Mouse (Mus musculus): ENCODE data around the gene Slc38a11. TPM values are rescaled to one million over a fixed set of nuclear protein-coding genes. Genes with fewer than 3 reads are reported as not detected.

The Slc38a11 gene
- polyA plus RNA-seq, 1 experiment: 1.9 TPM

- no peak for DNase-seq (ENCODE audit: low spot score)
These were observed 41.7 kb downstream of the Slc38a11 start for GRCm38 (mm10) chr2:65321998-65322754.

GRCm38 (mm10) chr2:65320975-65321374, 42.9 kb downstream of the Slc38a11 start:
- no peak for DNase-seq (ENCODE audit: low spot score)

GRCm38 (mm10) chr2:65316721-65317120, 47.1 kb downstream of the Slc38a11 start:
- no peak for DNase-seq (ENCODE audit: low spot score)

- DNase-seq (ENCODE audit: low spot score): no peak
These were observed 52.6 kb downstream of the Slc38a11 start for GRCm38 (mm10) chr2:65311250-65311649.

GRCm38 (mm10) chr2:65296541-65296940, 67.3 kb downstream of the Slc38a11 start:
- no peak for DNase-seq (ENCODE audit: low spot score)

GRCm38 (mm10) chr2:65294092-65294491, 69.7 kb downstream of the Slc38a11 start:
- DNase-seq (ENCODE audit: low spot score): no peak

GRCm38 (mm10) chr2:65293411-65293810, 70.4 kb downstream of the Slc38a11 start:
- no peak for DNase-seq (ENCODE audit: low spot score)

GRCm38 (mm10) chr2:65289721-65290120, 74.1 kb downstream of the Slc38a11 start:
- no peak for DNase-seq (ENCODE audit: low spot score)

- DNase-seq (ENCODE audit: low spot score): no peak
These were observed 75.1 kb downstream of the Slc38a11 start for GRCm38 (mm10) chr2:65288696-65289095.

GRCm38 (mm10) chr2:65285380-65285779, 78.5 kb downstream of the Slc38a11 start:
- no peak for DNase-seq (ENCODE audit: low spot score)

GRCm38 (mm10) chr2:65282979-65283378, 80.9 kb downstream of the Slc38a11 start:
- DNase-seq (ENCODE audit: low spot score): no peak

- DNase-seq (ENCODE audit: low spot score): no peak
These were observed 84.7 kb downstream of the Slc38a11 start for GRCm38 (mm10) chr2:65279029-65279690.

GRCm38 (mm10) chr2:65275443-65276061, 88.3 kb downstream of the Slc38a11 start:
- DNase-seq (ENCODE audit: low spot score): no peak

GRCm38 (mm10) chr2:65273910-65274309, 89.9 kb downstream of the Slc38a11 start:
- DNase-seq (ENCODE audit: low spot score): no peak

GRCm38 (mm10) chr2:65268731-65269130, 95.1 kb downstream of the Slc38a11 start:
- no peak for DNase-seq (ENCODE audit: low spot score)

- DNase-seq (ENCODE audit: low spot score): no peak
These were observed 96.0 kb downstream of the Slc38a11 start for GRCm38 (mm10) chr2:65267834-65268233.

GRCm38 (mm10) chr2:65266576-65267299, 97.1 kb downstream of the Slc38a11 start:
- DNase-seq (ENCODE audit: low spot score): no peak

Other genes starting within 250 kb of the Slc38a11 start
- 19.0 and 20.9 TPM in 2 replicates for gene Cobll1, start 124.6 kb downstream of the Slc38a11 start, polyA plus RNA-seq (2012; rRNA removed)
- gene Scn3a, start 203.6 kb upstream of the Slc38a11 start, polyA plus RNA-seq (2012; rRNA removed): 0.21 and 0.22 TPM in 2 replicates

All from urinary bladder, adult 2 months (tissue).